Mouse (Mus musculus): ENCODE data around the gene Fam83g. TPM values are rescaled to one million over a fixed set of nuclear protein-coding genes. Genes with fewer than 3 reads are reported as not detected.

The Fam83g gene
- total and polyA plus RNA-seq, 2 experiments from 2014 or later = 0.10 to 0.21 TPM

DNA sequence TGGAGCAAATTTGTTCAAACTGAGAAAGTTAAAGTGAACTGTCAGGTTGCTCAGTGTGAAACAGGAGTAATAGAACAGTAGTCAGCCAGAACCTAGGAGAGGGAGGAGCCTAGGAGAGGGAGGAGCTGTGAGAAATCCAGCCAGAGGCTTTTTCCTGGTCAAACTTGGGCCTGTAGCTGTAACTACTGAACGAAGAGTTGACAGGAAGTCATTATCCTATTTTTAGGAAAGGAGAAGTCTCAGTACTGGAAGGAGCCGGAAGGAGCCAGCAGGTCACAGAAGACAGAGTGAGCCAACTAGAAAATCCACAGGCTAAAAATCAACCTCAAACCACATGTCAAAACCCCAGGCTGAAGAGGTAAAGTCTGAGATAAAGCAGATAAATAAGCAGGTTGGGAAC is 44.1 kb downstream of the Fam83g start:
- Histone ChIP-seq H3K9me3 (ENCODE audit: low read length) (no peaks in the 10 kb centered on the region), H3K27me3 (ENCODE audit: insufficient read depth, low read length) (no peaks in the 10 kb centered on the region), H3K4me2 (ENCODE audit: low read depth, low read length) (no peak overlapping the region), H3K4me1 (ENCODE audit: insufficient read depth, low read length) (no peaks in the 10 kb centered on the region), H3K27ac (no peak overlapping the region), H3K4me3 (ENCODE audit: low read length) (no peak overlapping the region), H3K9ac (replicated peaks; ENCODE audit: low read length) (no peak overlapping the region), H3K36me3 (ENCODE audit: insufficient read depth, low read length) (peaks cover 38% of the 10 kb centered on the region)
- WGBS = 85% methylated on average over 2 of the region's 2 CpGs
- no peak for DNase-seq (ENCODE audit: low spot score)
- TF ChIP-seq CTCF (IDR thresholded peaks at IDR 0.05; ENCODE audit: low read depth) = no peak
- ATAC-seq = no peak

DNA sequence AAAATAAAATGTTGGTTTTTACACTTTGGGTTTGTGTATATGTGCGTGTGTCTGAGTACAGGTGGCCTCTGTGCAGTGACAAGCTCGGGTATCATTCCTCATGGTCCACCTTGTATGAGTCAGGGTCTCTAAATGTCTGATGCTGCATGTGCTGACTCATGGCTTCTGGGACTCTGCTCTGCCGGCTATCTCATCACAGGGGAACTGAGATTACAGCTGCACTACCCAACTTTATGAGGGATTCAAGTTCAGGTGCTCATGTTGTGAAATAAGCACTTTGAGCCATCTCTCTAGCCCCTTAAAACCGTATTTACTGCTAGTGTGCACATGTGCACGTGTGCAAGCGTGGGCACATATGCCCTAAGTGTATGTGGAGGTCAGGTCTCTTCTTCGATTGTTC is 48.8 kb downstream of the Fam83g start:
- 92% methylated on average over 7 of the region's 7 CpGs for WGBS
- Histone ChIP-seq H3K4me3 (ENCODE audit: low read length) (no peak overlapping the region), H3K36me3 (ENCODE audit: insufficient read depth, low read length) (peaks cover 56% of the 10 kb centered on the region), H3K27me3 (ENCODE audit: insufficient read depth, low read length) (no peaks in the 10 kb centered on the region), H3K9me3 (ENCODE audit: low read length) (no peaks in the 10 kb centered on the region), H3K4me1 (ENCODE audit: insufficient read depth, low read length) (no peaks in the 10 kb centered on the region), H3K27ac (no peak overlapping the region), H3K4me2 (ENCODE audit: low read depth, low read length) (no peak overlapping the region), H3K9ac (replicated peaks; ENCODE audit: low read length) (no peak overlapping the region)
- TF ChIP-seq CTCF (IDR thresholded peaks at IDR 0.05; ENCODE audit: low read depth) = no peak
- DNase-seq (ENCODE audit: low spot score) (no peak), ATAC-seq (no peak)

GRCm38 (mm10) chr11:61737290-61737689 is 53.4 kb downstream of the Fam83g start:
- H3K4me1 ChIP-seq (ENCODE audit: insufficient read depth, low read length) = no peaks in the 10 kb centered on the region
- H3K27me3 ChIP-seq (ENCODE audit: insufficient read depth, low read length) = no peaks in the 10 kb centered on the region
- peaks cover 64% of the 10 kb centered on the region for H3K36me3 ChIP-seq (ENCODE audit: insufficient read depth, low read length)
- no peak overlapping the region for H3K4me2 ChIP-seq (ENCODE audit: low read depth, low read length)
- no peaks in the 10 kb centered on the region for H3K9me3 ChIP-seq (ENCODE audit: low read length)
- H3K27ac ChIP-seq = no peak overlapping the region
- no peak for ATAC-seq
- H3K9ac ChIP-seq (replicated peaks; ENCODE audit: low read length) = no peak overlapping the region
- no peak overlapping the region for H3K4me3 ChIP-seq (ENCODE audit: low read length)
- 85% methylated on average over 1 of the region's 1 CpGs for WGBS
- DNase-seq (ENCODE audit: low spot score) = no peak
- no peak for TF ChIP-seq CTCF (IDR thresholded peaks at IDR 0.05; ENCODE audit: low read depth)

- H3K36me3 ChIP-seq (ENCODE audit: insufficient read depth, low read length) = peaks cover 50% of the 10 kb centered on the region
- no peaks in the 10 kb centered on the region for H3K9me3 ChIP-seq (ENCODE audit: low read length)
- DNase-seq (ENCODE audit: low spot score) (no peak), ATAC-seq (no peak)
- no peak overlapping the region for H3K9ac ChIP-seq (replicated peaks; ENCODE audit: low read length)
- no peak overlapping the region for H3K4me3 ChIP-seq (ENCODE audit: low read length)
- no peak overlapping the region for H3K4me2 ChIP-seq (ENCODE audit: low read depth, low read length)
- H3K27me3 ChIP-seq (ENCODE audit: insufficient read depth, low read length) = no peaks in the 10 kb centered on the region
- 100% methylated on average over 1 of the region's 1 CpGs for WGBS
- H3K4me1 ChIP-seq (ENCODE audit: insufficient read depth, low read length) = no peaks in the 10 kb centered on the region
- no peak; the same call in 1 of the 2 replicates for TF ChIP-seq CTCF (IDR thresholded peaks at IDR 0.05; ENCODE audit: low read depth)
- H3K27ac ChIP-seq = no peak overlapping the region
Measured at GRCm38 (mm10) chr11:61740500-61740899, 56.6 kb downstream of the Fam83g start.

GRCm38 (mm10) chr11:61743768-61744167 is 59.9 kb downstream of the Fam83g start:
- Histone ChIP-seq H3K27ac (no peak overlapping the region), H3K36me3 (ENCODE audit: insufficient read depth, low read length) (peaks cover 33% of the 10 kb centered on the region)

DNA sequence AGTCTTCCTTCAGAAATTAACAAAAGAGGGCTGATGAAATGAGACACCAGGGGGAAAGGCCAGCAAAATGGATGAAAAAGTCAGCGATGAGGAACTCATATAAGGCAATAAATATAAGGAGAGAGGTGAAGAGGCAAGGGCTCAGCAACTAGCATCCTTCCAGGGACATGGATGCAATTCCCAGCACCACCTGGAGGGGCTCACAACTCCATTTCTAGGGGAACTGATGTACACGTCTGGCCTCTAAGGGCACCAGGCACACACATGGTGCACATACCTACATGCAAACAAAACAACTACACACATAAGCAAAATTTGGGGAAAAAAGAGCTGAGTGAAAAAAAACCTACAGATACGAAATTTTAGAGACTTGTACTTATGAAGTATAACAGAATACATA is 60.6 kb downstream of the Fam83g start:
- Histone ChIP-seq H3K9ac (replicated peaks; ENCODE audit: low read length) (no peak overlapping the region), H3K9me3 (ENCODE audit: low read length) (no peaks in the 10 kb centered on the region), H3K4me3 (ENCODE audit: low read length) (no peak overlapping the region), H3K4me2 (ENCODE audit: low read depth, low read length) (no peak overlapping the region), H3K27ac (no peak overlapping the region), H3K36me3 (ENCODE audit: insufficient read depth, low read length) (peaks cover 28% of the 10 kb centered on the region), H3K4me1 (ENCODE audit: insufficient read depth, low read length) (no peaks in the 10 kb centered on the region), H3K27me3 (ENCODE audit: insufficient read depth, low read length) (no peaks in the 10 kb centered on the region)
- ATAC-seq (no peak), DNase-seq (ENCODE audit: low spot score) (no peak)
- WGBS = 62% methylated on average over 3 of the region's 3 CpGs
- TF ChIP-seq CTCF (IDR thresholded peaks at IDR 0.05; ENCODE audit: low read depth) = peak; percentile 53

More at GRCm38 (mm10) chr11:61743768-61744167, 59.9 kb downstream of the Fam83g start:
- Histone ChIP-seq H3K4me3 (ENCODE audit: low read length) (no peak overlapping the region), H3K27me3 (ENCODE audit: insufficient read depth, low read length) (no peaks in the 10 kb centered on the region), H3K4me1 (ENCODE audit: insufficient read depth, low read length) (no peaks in the 10 kb centered on the region), H3K4me2 (ENCODE audit: low read depth, low read length) (no peak overlapping the region), H3K9ac (replicated peaks; ENCODE audit: low read length) (no peak overlapping the region), H3K9me3 (ENCODE audit: low read length) (no peaks in the 10 kb centered on the region)
- no peak for TF ChIP-seq CTCF (IDR thresholded peaks at IDR 0.05; ENCODE audit: low read depth)
- no peak for DNase-seq (ENCODE audit: low spot score)
- ATAC-seq = 0 out of 2 replicates have a peak, but pooled peaks have one; percentile 47
- WGBS = 43% methylated on average over 3 of the region's 3 CpGs

DNA sequence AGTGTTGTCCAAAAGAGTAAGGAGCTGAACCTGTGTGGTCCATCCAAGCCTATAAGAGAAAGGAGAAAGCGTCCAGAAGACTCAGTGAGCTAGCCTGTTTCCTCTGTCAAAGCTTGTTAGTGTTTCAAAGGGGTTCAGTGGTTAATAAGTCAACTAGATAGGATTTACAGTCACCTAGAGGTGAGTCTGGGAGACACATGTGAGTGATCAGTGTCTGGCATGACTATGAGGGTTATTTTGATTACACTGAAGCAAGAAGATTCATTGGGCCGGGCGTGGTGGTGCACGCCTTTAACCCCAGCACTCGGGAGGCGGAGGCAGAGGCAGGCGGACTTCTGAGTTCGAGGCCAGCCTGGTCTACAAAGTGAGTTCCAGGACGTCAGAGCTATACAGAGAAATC is 61.9 kb downstream of the Fam83g start:
- WGBS = 97% methylated on average over 9 of the region's 9 CpGs
- DNase-seq (ENCODE audit: low spot score) (no peak), ATAC-seq (no peak)
- Histone ChIP-seq H3K27me3 (ENCODE audit: insufficient read depth, low read length) (no peaks in the 10 kb centered on the region), H3K4me1 (ENCODE audit: insufficient read depth, low read length) (no peaks in the 10 kb centered on the region), H3K36me3 (ENCODE audit: insufficient read depth, low read length) (peaks cover 23% of the 10 kb centered on the region; the same call in 1 of the 2 replicates), H3K9ac (replicated peaks; ENCODE audit: low read length) (no peak overlapping the region), H3K9me3 (ENCODE audit: low read length) (no peaks in the 10 kb centered on the region), H3K27ac (no peak overlapping the region), H3K4me3 (ENCODE audit: low read length) (no peak overlapping the region), H3K4me2 (ENCODE audit: low read depth, low read length) (no peak overlapping the region)
- no peak for TF ChIP-seq CTCF (IDR thresholded peaks at IDR 0.05; ENCODE audit: low read depth)

Data from hindbrain, postnatal 0 days (tissue).